Mouse (Mus musculus): ENCODE measurements around the gene Lrrn4.

- TF ChIP-seq POLR2A (IDR thresholded peaks at IDR 0.05; ENCODE audit: borderline replicate concordance, extremely low read depth, low read depth, low read length) (no peak), CTCF (IDR thresholded peaks at IDR 0.05; ENCODE audit: insufficient read depth, low read length) (no peak)
Observed at GRCm38 (mm10) chr2:132876991-132877390, 3.7 kb downstream of the Lrrn4 start.
